Mouse (Mus musculus) midbrain, embryonic 10.5 days (tissue): ENCODE results near the gene Lgr4. TPM values are rescaled to one million over a fixed set of nuclear protein-coding genes. Genes with fewer than 3 reads are reported as not detected.

ENCODE experiments used
- DNase-seq: peaks from one replicate; pipeline ENCODE4 v3.0.0-alpha.2; 2017; ENCODE audit warnings: low spot score
- H3K27ac ChIP-seq: fragments of 300-500 bp; sonication (generic); replicated peaks from 2 replicates; pipeline ENCODE4 v1.5.1; 2016; ENCODE audit warnings: mild to moderate bottlenecking
- H3K27me3 ChIP-seq: fragments of 300-500 bp; sonication (generic); 2 replicates; pipeline ENCODE4 v1.6.1; 2016; ENCODE audit warnings: low read depth, mild to moderate bottlenecking; ENCODE audit not compliant: poor library complexity, severe bottlenecking
- H3K36me3 ChIP-seq: fragments of 300-500 bp; sonication (generic); 2 replicates; pipeline ENCODE4 v1.6.1; 2016; ENCODE audit warnings: mild to moderate bottlenecking, moderate library complexity
- H3K4me1 ChIP-seq: fragments of 300-500 bp; sonication (generic); 2 replicates; pipeline ENCODE4 v1.6.1; 2016
- H3K4me3 ChIP-seq: fragments of 300-500 bp; sonication (generic); 2 replicates; pipeline ENCODE4 v1.5.1; 2016; ENCODE audit warnings: mild to moderate bottlenecking, moderate library complexity
- H3K9me3 ChIP-seq: fragments of 300-500 bp; sonication (generic); replicated peaks from 2 replicates; pipeline ENCODE4 v1.6.1; 2016; ENCODE audit warnings: mild to moderate bottlenecking
- WGBS: fragments of 180-500 bp; shearing (Covaris S2); methylation state at CpG from one replicate; pipeline ENCODE4 v1.1.7; 2016; 5-methylcytosine and 5-hydroxymethylcytosine counted together
- polyA plus RNA-seq: library from polyadenylated mRNA; unstranded; fragments of >200 nt; fragmentation: Nextera tagmentation; extraction: Ambion mirVana; gene quantifications from 2 replicates; pipeline ENCODE4 v1.2.1, GENCODE M21; 2016

Gene Lgr4
- polyA plus RNA-seq, 1 experiment from 2014 or later = 12.7 TPM

DNA sequence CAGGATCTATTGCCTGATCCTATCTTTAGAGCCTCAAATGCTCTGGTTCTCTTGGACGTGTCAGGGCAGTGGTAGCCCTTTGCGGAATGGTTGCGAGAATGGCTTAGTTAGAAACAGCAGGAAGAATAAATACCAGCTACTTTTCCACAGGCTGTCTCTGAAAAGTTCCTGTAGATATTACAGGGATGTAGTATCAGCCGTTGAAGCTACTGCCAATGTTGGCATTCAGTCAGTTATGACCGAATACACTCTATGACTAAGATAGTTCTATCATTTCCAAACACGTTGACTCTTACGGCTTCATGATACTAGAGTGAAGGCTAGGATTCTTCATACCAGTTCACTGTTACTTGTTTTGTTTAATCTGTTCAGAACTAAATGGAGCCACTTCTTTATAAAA is 57.4 kb downstream of the Lgr4 start:
- H3K27me3 ChIP-seq = no peaks in the 10 kb centered on the region
- 96% methylated on average over 7 of the region's 7 CpGs for WGBS
- no peak overlapping the region for H3K4me3 ChIP-seq
- DNase-seq = no peak
- no peak overlapping the region for H3K27ac ChIP-seq
- no peaks in the 10 kb centered on the region for H3K9me3 ChIP-seq
- H3K4me1 ChIP-seq = peaks cover 10% of the 10 kb centered on the region; the same call in 1 of the 2 replicates
- peaks cover 14% of the 10 kb centered on the region for H3K36me3 ChIP-seq

DNA sequence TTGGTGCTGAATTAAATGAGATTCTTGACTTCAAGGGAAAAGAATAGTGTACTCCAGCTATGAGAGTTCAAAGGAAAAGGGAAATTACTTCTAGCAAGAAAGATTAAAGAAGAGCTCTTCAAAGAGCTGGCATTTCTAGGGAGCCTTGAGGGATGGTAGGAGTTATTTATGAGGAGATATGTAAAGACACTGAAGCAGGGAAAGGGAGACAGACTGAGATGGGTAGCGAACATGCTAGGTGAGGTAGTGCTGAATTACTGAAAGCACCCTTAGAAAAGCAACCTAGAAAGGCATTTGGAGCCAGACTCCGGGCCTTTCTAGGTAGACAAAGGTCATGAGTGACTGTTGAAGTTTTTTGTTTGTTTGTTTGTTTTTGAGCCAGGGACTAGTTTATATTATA is 58.7 kb downstream of the Lgr4 start:
- Histone ChIP-seq H3K27ac (no peak overlapping the region), H3K4me3 (no peak overlapping the region), H3K27me3 (no peaks in the 10 kb centered on the region), H3K9me3 (no peaks in the 10 kb centered on the region), H3K36me3 (peaks cover 14% of the 10 kb centered on the region), H3K4me1 (no peaks in the 10 kb centered on the region)
- no peak for DNase-seq
- 97% methylated on average over 2 of the region's 2 CpGs for WGBS

DNA sequence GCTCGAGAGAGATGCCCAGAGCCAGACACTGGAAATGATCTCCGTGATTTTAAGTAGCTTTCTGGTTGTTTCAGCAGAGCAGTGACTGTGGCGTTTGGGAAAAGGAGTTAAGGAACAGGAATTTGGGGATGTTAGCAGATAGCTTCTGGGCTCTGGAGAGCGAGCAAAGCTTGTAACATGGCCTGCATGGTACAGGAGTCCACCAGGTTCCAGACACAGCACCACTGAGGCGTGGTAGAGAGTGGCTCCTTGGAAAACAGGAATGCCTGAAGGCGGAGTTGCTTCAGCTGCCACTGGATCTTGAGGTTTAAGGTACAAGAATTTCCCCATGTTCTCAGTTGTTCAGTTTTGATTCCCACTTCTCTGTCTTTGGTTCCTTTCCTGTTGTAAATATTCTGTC is 59.9 kb downstream of the Lgr4 start:
- no peaks in the 10 kb centered on the region for H3K27me3 ChIP-seq
- DNase-seq = no peak
- H3K4me1 ChIP-seq = no peaks in the 10 kb centered on the region
- peaks cover 15% of the 10 kb centered on the region for H3K36me3 ChIP-seq
- no peak overlapping the region for H3K27ac ChIP-seq
- 86% methylated on average over 6 of the region's 6 CpGs for WGBS
- no peak overlapping the region for H3K4me3 ChIP-seq
- no peaks in the 10 kb centered on the region for H3K9me3 ChIP-seq

DNA sequence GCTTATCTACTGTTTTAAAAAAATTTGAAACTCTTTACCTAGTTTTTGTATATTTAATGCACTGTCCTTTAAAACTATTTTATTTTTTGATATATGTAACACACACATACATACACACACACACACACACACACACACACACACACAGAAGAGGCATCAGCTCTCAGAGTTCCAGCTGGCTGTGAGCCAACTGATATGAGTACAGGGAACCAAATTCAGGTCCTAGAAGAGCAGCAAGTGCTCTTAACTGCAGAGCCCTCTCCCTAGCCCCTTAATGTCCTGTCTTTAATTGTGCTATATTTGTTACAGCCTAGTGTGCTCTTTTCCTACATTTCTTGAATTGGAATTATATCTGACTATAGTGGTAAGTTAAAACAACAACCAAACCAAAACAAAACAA is 61.8 kb downstream of the Lgr4 start:
- no peak for DNase-seq
- peaks cover 17% of the 10 kb centered on the region for H3K36me3 ChIP-seq
- H3K27me3 ChIP-seq = no peaks in the 10 kb centered on the region
- H3K27ac ChIP-seq = no peak overlapping the region
- no peak overlapping the region for H3K4me3 ChIP-seq
- no peaks in the 10 kb centered on the region for H3K4me1 ChIP-seq
- no peaks in the 10 kb centered on the region for H3K9me3 ChIP-seq

DNA sequence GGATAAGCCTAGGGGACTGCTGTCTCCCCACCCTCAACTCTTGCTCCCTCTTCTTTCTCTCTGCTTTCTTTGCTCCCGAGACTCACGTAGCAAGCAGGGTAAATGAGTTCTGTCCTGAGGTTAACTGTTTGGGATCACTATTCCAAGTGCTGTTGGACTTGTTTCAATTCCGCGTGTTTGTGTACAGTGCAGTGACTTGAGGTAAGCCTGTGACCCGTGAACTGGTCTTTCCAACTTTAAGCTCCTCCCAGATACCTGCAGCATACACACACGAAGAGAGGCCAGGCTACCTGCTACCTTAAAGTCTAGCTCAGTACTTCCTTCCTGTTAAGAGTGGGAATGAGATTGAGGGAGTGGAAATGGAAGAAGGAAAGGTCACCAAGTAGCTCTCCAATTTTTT is 66.0 kb downstream of the Lgr4 start:
- peaks cover 11% of the 10 kb centered on the region; the same call in 1 of the 2 replicates for H3K27me3 ChIP-seq
- DNase-seq = no peak
- H3K36me3 ChIP-seq = peaks cover 6% of the 10 kb centered on the region; the same call in 1 of the 2 replicates
- no peak overlapping the region for H3K27ac ChIP-seq
- no peak overlapping the region for H3K4me3 ChIP-seq
- 96% methylated on average over 6 of the region's 6 CpGs for WGBS
- peaks cover 40% of the 10 kb centered on the region for H3K4me1 ChIP-seq
- no peaks in the 10 kb centered on the region for H3K9me3 ChIP-seq

DNA sequence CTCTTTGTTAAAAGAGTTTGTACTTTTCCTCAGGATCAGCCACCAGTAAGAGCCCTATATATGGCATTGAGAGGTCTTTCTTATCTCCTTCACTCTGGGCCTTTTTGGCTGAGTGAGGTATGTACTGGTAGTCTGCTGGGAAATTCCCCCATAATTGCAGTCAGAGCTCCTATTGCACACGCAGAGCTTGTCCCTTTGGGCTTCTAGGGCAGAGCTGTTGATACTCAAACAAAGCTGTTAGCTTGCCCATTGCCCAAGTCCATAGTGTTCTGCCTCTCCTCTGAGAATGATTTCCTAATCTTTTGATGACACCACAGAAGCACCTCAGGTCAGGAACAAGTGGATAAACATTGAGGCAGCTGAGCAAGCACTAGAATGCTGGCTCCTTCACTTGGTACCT is 67.5 kb downstream of the Lgr4 start:
- H3K9me3 ChIP-seq = no peaks in the 10 kb centered on the region
- H3K27ac ChIP-seq = peak overlapping the region; percentile 63; the same call in 1 of the 2 replicates
- peaks cover 11% of the 10 kb centered on the region; the same call in 1 of the 2 replicates for H3K27me3 ChIP-seq
- WGBS = 70% methylated on average over 1 of the region's 1 CpGs
- H3K36me3 ChIP-seq = peaks cover 6% of the 10 kb centered on the region; the same call in 1 of the 2 replicates
- no peak for DNase-seq
- no peak overlapping the region for H3K4me3 ChIP-seq
- peaks cover 55% of the 10 kb centered on the region for H3K4me1 ChIP-seq

DNA sequence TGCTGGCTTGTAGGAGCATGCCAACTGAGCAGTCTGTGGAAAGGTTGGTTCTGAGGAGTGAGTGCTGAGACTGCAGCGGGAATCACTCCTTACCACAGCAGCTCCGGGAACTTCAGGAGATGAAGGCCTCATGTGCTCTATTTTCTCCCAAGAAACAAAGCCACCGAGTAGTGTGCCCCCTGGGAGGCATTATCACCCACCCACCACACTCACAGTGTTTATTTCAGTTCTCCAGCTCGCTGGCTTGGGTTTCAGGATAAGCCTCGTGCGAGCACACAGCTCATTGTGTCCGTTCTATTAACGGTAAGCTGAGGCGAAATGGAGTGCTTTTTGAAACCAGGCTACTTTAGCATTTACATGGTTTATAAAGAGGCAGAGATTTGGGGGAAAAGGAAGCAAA is 68.1 kb downstream of the Lgr4 start:
- H3K4me3 ChIP-seq = no peak overlapping the region
- H3K36me3 ChIP-seq = peaks cover 6% of the 10 kb centered on the region; the same call in 1 of the 2 replicates
- H3K27me3 ChIP-seq = peaks cover 11% of the 10 kb centered on the region; the same call in 1 of the 2 replicates
- peak overlapping the region; percentile 63; the same call in 1 of the 2 replicates for H3K27ac ChIP-seq
- peaks cover 61% of the 10 kb centered on the region for H3K4me1 ChIP-seq
- H3K9me3 ChIP-seq = no peaks in the 10 kb centered on the region
- 47% methylated on average over 9 of the region's 9 CpGs for WGBS
- no peak for DNase-seq

DNA sequence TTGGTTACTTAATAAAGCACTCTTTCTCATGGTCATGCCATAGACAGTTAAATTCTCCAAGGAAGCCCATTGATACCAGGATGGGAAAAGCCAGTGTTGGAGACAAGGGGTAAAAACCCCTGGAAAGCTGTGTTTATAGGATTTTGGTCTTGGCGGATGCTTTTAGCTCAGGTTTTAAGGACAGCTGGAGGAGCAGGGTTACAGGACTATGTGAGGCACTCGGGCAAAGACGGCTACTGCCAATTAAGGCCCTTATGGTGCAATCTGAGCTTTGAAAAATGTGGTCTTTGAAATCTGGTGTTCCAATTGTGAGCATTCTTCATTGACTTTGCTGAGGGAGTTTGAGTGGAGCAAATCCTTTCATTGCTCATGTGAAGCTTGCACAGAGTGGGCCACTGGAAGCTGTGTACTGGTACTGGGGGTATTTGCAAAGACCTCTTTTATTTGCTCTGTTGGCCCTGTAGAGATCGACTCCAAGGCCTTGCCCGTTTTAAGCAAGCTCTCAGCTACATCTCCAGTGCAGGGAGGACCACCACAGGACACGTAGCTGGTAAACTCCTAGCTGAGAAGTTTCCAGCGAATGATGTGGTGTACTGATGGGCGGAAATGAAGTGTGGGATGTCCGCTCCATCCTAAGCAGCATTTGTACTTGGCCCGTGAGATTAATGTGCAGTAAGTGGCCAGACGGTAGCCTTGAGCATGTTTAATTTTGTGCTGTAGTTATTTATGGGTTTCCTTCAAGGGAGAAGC is 68.8 kb downstream of the Lgr4 start:
- Histone ChIP-seq H3K4me1 (peaks cover 68% of the 10 kb centered on the region), H3K27me3 (peaks cover 11% of the 10 kb centered on the region; the same call in 1 of the 2 replicates), H3K27ac (no peak overlapping the region), H3K36me3 (peaks cover 6% of the 10 kb centered on the region; the same call in 1 of the 2 replicates), H3K9me3 (no peaks in the 10 kb centered on the region), H3K4me3 (no peak overlapping the region)
- 78% methylated on average over 11 of the region's 11 CpGs for WGBS
- DNase-seq = no peak

DNA sequence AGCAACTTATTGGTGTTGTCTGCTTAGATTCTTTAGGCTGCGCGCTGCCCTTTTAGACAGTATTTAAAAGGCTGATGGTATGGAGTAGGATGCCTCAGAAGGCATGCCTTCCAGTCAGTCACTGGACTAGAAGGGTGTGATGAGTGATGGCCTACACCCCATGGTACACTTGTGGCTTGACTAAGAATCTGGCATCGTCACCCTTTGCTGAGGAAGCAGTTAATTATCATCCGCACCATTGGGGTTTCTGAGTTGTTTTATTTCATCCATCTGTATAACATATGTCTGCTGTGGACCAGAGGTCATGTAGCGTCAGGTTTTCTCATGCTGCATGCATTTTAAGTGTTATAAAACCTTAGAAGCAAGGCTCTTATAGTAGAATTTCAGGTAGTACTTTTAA is 70.5 kb downstream of the Lgr4 start:
- 86% methylated on average over 5 of the region's 5 CpGs for WGBS
- Histone ChIP-seq H3K27ac (peak overlapping the region; percentile 68), H3K4me3 (no peak overlapping the region), H3K27me3 (peaks cover 11% of the 10 kb centered on the region; the same call in 1 of the 2 replicates), H3K4me1 (peaks cover 84% of the 10 kb centered on the region), H3K9me3 (no peaks in the 10 kb centered on the region), H3K36me3 (peaks cover 3% of the 10 kb centered on the region; the same call in 1 of the 2 replicates)
- no peak for DNase-seq

DNA sequence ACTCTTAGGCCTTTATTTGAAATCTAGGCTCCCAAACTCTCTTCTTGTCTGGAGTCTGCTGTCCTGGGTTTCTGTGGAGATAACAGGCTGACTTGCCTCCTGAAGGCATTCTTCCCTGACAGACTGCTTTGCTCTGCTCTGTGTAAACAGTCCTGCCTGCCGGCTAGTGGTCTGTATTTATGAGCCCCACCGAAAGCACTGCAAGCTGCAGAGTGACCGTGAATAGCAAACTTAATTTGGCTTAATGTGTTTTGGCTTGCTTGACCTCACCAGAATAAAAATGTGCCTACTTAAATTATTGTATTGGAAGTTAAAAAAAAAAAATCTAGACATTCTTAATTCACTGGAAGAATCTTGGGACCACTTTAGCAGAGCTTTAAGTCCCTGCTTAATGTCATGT is 71.7 kb downstream of the Lgr4 start:
- Histone ChIP-seq H3K4me1 (peaks cover 84% of the 10 kb centered on the region), H3K36me3 (peaks cover 3% of the 10 kb centered on the region; the same call in 1 of the 2 replicates), H3K4me3 (0 out of 2 replicates have a peak overlapping the region, but pooled peaks have one; percentile 9), H3K9me3 (no peaks in the 10 kb centered on the region), H3K27ac (peak overlapping the region; percentile 70), H3K27me3 (peaks cover 11% of the 10 kb centered on the region; the same call in 1 of the 2 replicates)
- WGBS = 0% methylated on average over 3 of the region's 3 CpGs
- DNase-seq = peak; percentile 45

DNA sequence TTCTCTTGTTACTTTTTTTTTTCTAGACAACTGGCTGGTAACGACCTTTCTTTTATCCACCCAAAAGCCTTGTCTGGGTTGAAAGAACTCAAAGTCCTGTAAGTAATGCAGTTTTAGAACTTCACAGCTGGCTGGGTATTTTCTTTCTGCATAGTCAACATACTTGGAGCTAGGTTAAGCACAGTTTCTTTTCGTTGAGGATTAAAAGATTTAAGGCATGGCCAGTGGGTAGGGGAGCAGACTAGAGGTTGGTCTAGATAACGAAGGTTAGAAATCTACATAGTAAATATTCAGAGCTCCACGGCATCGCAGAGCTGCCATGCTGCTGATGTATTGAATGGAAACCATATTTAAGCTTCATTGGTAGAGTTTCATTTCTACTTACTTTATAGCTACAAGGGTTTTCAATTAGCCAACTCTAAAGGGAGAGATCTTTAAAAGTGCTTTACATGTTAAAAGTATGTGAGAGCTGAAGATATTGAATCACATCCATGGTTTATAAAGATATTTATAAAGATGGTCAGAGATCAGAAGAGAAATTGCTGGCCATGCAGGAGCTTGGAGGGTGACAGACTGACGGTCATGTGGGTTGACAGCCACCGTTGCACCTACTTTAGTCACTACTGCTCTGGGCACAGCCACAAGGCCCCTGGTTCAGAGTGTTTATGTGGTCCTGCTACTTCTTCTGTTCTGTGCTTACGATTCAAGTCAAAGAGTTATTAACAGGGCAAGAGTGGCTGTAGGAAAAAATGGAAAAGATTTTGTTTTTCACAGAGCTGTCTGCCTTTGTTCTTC is 72.4 kb downstream of the Lgr4 start:
- Histone ChIP-seq H3K27ac (peak overlapping the region; percentile 70), H3K4me1 (peaks cover 80% of the 10 kb centered on the region), H3K9me3 (no peaks in the 10 kb centered on the region), H3K27me3 (peaks cover 9% of the 10 kb centered on the region; the same call in 1 of the 2 replicates), H3K4me3 (no peak overlapping the region), H3K36me3 (peaks cover 3% of the 10 kb centered on the region; the same call in 1 of the 2 replicates)
- WGBS = 37% methylated on average over 8 of the region's 8 CpGs
- no peak for DNase-seq

DNA sequence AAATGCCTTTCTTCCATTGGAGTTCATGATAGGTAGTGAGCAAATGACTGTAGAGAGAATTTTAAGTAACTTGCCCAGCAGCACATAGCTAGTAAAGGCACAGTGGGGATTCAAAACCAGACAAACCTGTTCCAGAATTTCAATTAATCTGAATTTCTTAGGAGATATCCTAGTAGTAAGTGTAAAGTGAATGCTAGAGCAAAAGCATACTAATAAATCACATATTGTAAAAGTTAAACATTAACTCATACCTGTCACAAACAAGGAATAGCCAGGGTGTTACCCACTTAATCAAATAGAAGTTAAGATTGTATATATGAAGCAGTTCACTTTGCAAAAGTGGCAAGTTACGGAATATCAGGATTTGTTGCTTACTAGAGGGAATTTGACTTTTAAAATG is 74.3 kb downstream of the Lgr4 start:
- H3K4me1 ChIP-seq = peaks cover 62% of the 10 kb centered on the region

More for the DNA sequence above, 74.3 kb downstream of the Lgr4 start:
- Histone ChIP-seq H3K4me3 (no peak overlapping the region), H3K27ac (no peak overlapping the region), H3K9me3 (no peaks in the 10 kb centered on the region), H3K36me3 (peaks cover 4% of the 10 kb centered on the region; the same call in 1 of the 2 replicates), H3K27me3 (peaks cover 5% of the 10 kb centered on the region; the same call in 1 of the 2 replicates)
- no peak for DNase-seq
- WGBS = 83% methylated on average over 1 of the region's 1 CpGs
